Mouse (Mus musculus): ENCODE measurements around the gene N4bp2l1. TPM values are rescaled to one million over a fixed set of nuclear protein-coding genes. Genes with fewer than 3 reads are reported as not detected.

N4bp2l1 gene
- polyA plus RNA-seq, 1 experiment from 2014 or later, result 2.2 TPM

DNA sequence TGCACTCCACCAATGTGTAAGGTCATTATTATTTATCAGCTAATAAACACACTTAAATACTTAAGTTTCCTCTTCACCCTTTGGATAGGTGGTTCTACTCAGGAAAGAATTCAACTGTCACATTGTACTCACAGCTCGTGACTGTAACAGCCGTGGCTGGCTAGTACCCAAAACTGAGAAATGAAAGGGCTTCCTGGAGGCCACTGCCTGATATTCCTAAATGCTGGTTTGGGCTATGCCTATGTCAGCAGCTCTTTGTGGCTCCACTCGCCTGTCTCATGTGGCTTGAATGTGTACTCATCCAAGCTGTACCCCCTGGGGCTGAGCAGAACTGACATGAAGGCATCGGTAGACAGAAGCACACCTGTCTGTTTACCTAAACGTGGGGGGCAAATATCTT lies 22.1 kb downstream of the N4bp2l1 start:
- 77% methylated on average over 5 of the region's 5 CpGs for WGBS

GRCm38 (mm10) chr5:150574403-150574802 lies 22.6 kb downstream of the N4bp2l1 start:
- no peak overlapping the region for H3K4me3 ChIP-seq
- no peak overlapping the region for H3K27ac ChIP-seq
- no peaks in the 10 kb centered on the region for H3K27me3 ChIP-seq (ENCODE audit: insufficient read depth, poor library complexity, severe bottlenecking)
- H3K4me1 ChIP-seq, result no peaks in the 10 kb centered on the region
- no peaks in the 10 kb centered on the region for H3K9me3 ChIP-seq
- WGBS, result 90% methylated on average over 3 of the region's 3 CpGs
- H3K36me3 ChIP-seq, result peaks cover 29% of the 10 kb centered on the region
- no peak for DNase-seq (ENCODE audit: low spot score)

More for the DNA sequence above, 22.1 kb downstream of the N4bp2l1 start:
- Histone ChIP-seq H3K27ac (no peak overlapping the region), H3K36me3 (peaks cover 25% of the 10 kb centered on the region), H3K9me3 (no peaks in the 10 kb centered on the region), H3K27me3 (ENCODE audit: insufficient read depth, poor library complexity, severe bottlenecking) (no peaks in the 10 kb centered on the region), H3K4me3 (no peak overlapping the region), H3K4me1 (no peaks in the 10 kb centered on the region)
- DNase-seq (ENCODE audit: low spot score), result no peak

GRCm38 (mm10) chr5:150570496-150571219 lies 26.3 kb downstream of the N4bp2l1 start:
- no peaks in the 10 kb centered on the region for H3K27me3 ChIP-seq (ENCODE audit: insufficient read depth, poor library complexity, severe bottlenecking)
- peak; percentile 41 for DNase-seq (ENCODE audit: low spot score)
- 93% methylated on average over 11 of the region's 11 CpGs for WGBS
- no peaks in the 10 kb centered on the region for H3K9me3 ChIP-seq
- no peak overlapping the region for H3K4me3 ChIP-seq
- no peak overlapping the region for H3K27ac ChIP-seq
- H3K36me3 ChIP-seq, result peaks cover 63% of the 10 kb centered on the region
- no peaks in the 10 kb centered on the region for H3K4me1 ChIP-seq

GRCm38 (mm10) chr5:150566971-150567370 lies 30.0 kb downstream of the N4bp2l1 start:
- Histone ChIP-seq H3K27me3 (ENCODE audit: insufficient read depth, poor library complexity, severe bottlenecking) (no peaks in the 10 kb centered on the region), H3K36me3 (peaks cover 75% of the 10 kb centered on the region), H3K4me3 (no peak overlapping the region), H3K27ac (no peak overlapping the region), H3K4me1 (no peaks in the 10 kb centered on the region), H3K9me3 (no peaks in the 10 kb centered on the region)
- peak; percentile 7 for DNase-seq (ENCODE audit: low spot score)
- WGBS, result 94% methylated on average over 5 of the region's 5 CpGs

GRCm38 (mm10) chr5:150566226-150566625 lies 30.8 kb downstream of the N4bp2l1 start:
- no peaks in the 10 kb centered on the region for H3K27me3 ChIP-seq (ENCODE audit: insufficient read depth, poor library complexity, severe bottlenecking)
- no peaks in the 10 kb centered on the region for H3K9me3 ChIP-seq
- H3K27ac ChIP-seq, result no peak overlapping the region
- H3K36me3 ChIP-seq, result peaks cover 81% of the 10 kb centered on the region
- no peak for DNase-seq (ENCODE audit: low spot score)
- H3K4me3 ChIP-seq, result no peak overlapping the region
- WGBS, result 69% methylated on average over 3 of the region's 3 CpGs
- no peaks in the 10 kb centered on the region for H3K4me1 ChIP-seq

DNA sequence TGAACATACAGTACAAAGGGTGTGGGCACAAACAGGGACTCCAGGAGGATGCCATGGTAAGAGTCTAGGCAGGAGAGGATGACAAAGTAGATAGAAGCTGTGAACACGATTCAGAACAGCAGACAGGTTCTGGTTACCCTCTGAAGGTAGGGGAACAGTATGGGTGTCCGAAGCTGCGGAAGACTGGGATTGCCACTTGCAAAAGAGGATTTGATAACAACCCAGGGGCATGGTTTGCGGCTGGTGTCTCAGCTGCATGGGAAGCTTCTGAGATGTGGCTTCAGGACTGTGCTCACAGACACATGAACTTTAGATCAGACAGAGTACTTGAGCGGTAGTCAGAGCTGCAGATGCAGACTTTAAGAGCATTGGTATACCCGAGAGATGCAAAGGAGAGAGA lies 32.6 kb downstream of the N4bp2l1 start:
- 89% methylated on average over 6 of the region's 6 CpGs for WGBS
- Histone ChIP-seq H3K9me3 (no peaks in the 10 kb centered on the region), H3K36me3 (peaks cover 77% of the 10 kb centered on the region), H3K4me3 (no peak overlapping the region), H3K27ac (no peak overlapping the region), H3K27me3 (ENCODE audit: insufficient read depth, poor library complexity, severe bottlenecking) (no peaks in the 10 kb centered on the region), H3K4me1 (no peaks in the 10 kb centered on the region)
- DNase-seq (ENCODE audit: low spot score), result no peak

DNA sequence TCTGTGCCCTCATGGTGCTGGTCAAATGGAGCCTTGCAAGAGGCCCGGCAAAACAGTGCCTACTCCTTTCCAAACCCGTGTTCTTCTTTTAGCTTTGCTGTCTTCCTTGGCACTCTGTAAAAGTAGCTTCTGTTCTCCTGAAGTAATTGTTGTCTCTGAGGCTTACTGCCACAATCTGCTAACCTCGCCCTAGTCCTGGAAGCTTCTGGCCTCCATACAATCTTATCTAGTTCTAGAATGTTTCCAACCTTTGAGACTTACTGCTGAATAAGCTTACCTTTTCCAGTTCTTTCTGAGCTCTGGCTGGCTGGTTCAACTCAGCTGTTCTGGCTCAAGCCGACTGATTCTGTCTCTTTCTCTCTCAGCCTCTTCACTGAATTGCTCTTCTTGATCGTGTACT lies 35.2 kb downstream of the N4bp2l1 start:
- Histone ChIP-seq H3K36me3 (peaks cover 74% of the 10 kb centered on the region), H3K27me3 (ENCODE audit: insufficient read depth, poor library complexity, severe bottlenecking) (no peaks in the 10 kb centered on the region)

DNA sequence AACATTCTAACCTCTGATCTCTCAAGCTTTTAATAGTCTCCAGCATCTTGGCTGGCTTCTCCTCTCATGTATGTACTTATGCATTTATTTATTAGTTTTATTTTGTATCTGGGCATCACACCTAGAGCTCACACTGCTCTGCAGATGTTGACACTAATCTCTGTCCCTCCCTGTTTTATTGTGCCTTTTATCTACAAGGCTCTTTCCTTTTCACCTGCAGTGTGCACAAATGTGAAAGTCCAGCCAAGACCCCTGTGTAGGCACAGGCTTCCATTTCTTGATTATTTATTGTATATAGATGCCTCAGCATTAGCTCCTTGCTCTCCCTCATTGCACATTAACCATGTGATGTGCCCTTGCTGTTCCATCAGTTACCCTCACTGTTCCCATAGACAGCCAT lies 35.6 kb downstream of the N4bp2l1 start:
- no peak for DNase-seq (ENCODE audit: low spot score)
- Histone ChIP-seq H3K4me3 (no peak overlapping the region), H3K4me1 (no peaks in the 10 kb centered on the region), H3K9me3 (no peaks in the 10 kb centered on the region), H3K27ac (no peak overlapping the region), H3K27me3 (ENCODE audit: insufficient read depth, poor library complexity, severe bottlenecking) (no peaks in the 10 kb centered on the region), H3K36me3 (peaks cover 72% of the 10 kb centered on the region)

More for the DNA sequence above, 35.2 kb downstream of the N4bp2l1 start:
- H3K4me1 ChIP-seq, result no peaks in the 10 kb centered on the region
- H3K9me3 ChIP-seq, result no peaks in the 10 kb centered on the region
- H3K4me3 ChIP-seq, result no peak overlapping the region
- H3K27ac ChIP-seq, result no peak overlapping the region
- WGBS, result 82% methylated on average over 5 of the region's 5 CpGs
- no peak for DNase-seq (ENCODE audit: low spot score)

GRCm38 (mm10) chr5:150560851-150561250 lies 36.1 kb downstream of the N4bp2l1 start:
- Histone ChIP-seq H3K27ac (no peak overlapping the region), H3K9me3 (no peaks in the 10 kb centered on the region), H3K4me1 (no peaks in the 10 kb centered on the region), H3K4me3 (no peak overlapping the region), H3K36me3 (peaks cover 69% of the 10 kb centered on the region), H3K27me3 (ENCODE audit: insufficient read depth, poor library complexity, severe bottlenecking) (no peaks in the 10 kb centered on the region)
- WGBS, result 96% methylated on average over 5 of the region's 5 CpGs
- no peak for DNase-seq (ENCODE audit: low spot score)

- no peak for DNase-seq (ENCODE audit: low spot score)
- H3K27me3 ChIP-seq (ENCODE audit: insufficient read depth, poor library complexity, severe bottlenecking), result no peaks in the 10 kb centered on the region
- peaks cover 74% of the 10 kb centered on the region for H3K36me3 ChIP-seq
- WGBS, result 72% methylated on average over 6 of the region's 6 CpGs
- H3K9me3 ChIP-seq, result no peaks in the 10 kb centered on the region
- 0 out of 2 replicates have a peak overlapping the region, but pooled peaks have one; percentile 29 for H3K27ac ChIP-seq
- no peak overlapping the region for H3K4me3 ChIP-seq
- H3K4me1 ChIP-seq, result no peaks in the 10 kb centered on the region
Measured at GRCm38 (mm10) chr5:150559519-150560103, 37.4 kb downstream of the N4bp2l1 start.

DNA sequence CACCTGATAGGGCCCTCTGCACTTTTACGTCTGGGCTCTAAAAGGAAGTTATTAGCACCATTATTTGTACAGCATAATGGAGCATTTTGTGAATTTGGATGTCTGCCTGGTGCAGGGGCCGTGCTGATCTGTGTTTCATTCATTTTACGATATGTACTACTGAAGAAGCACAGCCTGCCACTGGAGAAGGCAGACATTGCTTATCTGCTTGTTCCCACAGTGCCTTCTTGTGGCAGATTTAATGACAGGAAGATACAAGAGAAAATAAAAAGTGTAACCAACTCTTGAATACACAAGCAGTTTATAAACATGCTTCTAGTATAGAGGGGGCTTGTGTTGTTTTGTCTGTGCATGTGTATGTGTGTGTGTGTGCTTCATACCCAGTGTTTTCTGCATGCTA lies 45.4 kb downstream of the N4bp2l1 start:
- DNase-seq (ENCODE audit: low spot score), result no peak
- H3K27ac ChIP-seq, result no peak overlapping the region
- H3K9me3 ChIP-seq, result no peaks in the 10 kb centered on the region
- WGBS, result 77% methylated on average over 3 of the region's 3 CpGs
- H3K27me3 ChIP-seq (ENCODE audit: insufficient read depth, poor library complexity, severe bottlenecking), result no peaks in the 10 kb centered on the region
- H3K36me3 ChIP-seq, result peaks cover 66% of the 10 kb centered on the region
- no peaks in the 10 kb centered on the region for H3K4me1 ChIP-seq
- no peak overlapping the region for H3K4me3 ChIP-seq

DNA sequence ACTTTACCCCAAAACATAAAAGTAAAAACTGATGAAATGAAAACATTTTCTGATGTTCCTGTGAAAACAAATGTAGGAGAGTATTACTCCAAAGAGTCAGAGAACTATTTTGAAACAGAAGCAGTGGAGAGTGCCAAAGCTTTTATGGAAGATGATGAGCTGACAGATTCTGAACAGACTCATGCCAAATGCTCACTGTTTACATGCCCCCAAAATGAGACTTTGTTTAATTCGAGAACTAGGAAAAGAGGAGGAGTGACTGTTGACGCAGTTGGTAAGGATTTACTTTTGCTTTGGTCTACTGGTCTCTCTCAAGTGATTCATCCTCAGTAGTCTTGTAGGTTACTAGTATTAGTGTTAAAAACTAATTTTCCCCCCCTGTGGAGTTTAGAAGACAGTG lies 53.8 kb downstream of the N4bp2l1 start:
- WGBS, result 89% methylated on average over 2 of the region's 2 CpGs
- H3K9me3 ChIP-seq, result no peaks in the 10 kb centered on the region

DNA sequence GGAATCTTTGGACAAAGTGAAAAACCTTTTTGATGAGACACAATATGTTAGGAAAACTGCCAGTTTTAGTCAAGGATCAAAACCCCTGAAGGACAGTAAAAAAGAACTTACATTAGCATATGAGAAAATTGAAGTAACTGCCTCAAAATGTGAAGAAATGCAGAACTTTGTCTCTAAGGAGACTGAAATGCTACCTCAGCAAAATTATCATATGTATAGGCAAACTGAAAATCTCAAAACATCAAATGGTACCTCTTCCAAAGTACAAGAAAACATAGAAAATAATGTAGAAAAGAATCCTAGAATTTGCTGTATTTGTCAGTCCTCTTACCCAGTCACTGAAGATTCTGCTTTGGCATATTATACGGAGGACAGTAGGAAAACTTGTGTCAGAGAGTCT lies 55.7 kb downstream of the N4bp2l1 start:
- 94% methylated on average over 1 of the region's 1 CpGs for WGBS
- Histone ChIP-seq H3K4me3 (no peak overlapping the region), H3K9me3 (no peaks in the 10 kb centered on the region), H3K27ac (no peak overlapping the region), H3K27me3 (ENCODE audit: insufficient read depth, poor library complexity, severe bottlenecking) (no peaks in the 10 kb centered on the region), H3K36me3 (peaks cover 39% of the 10 kb centered on the region), H3K4me1 (no peaks in the 10 kb centered on the region)
- no peak for DNase-seq (ENCODE audit: low spot score)

More for the DNA sequence above, 53.8 kb downstream of the N4bp2l1 start:
- no peak for DNase-seq (ENCODE audit: low spot score)
- Histone ChIP-seq H3K27ac (no peak overlapping the region), H3K27me3 (ENCODE audit: insufficient read depth, poor library complexity, severe bottlenecking) (no peaks in the 10 kb centered on the region), H3K36me3 (peaks cover 25% of the 10 kb centered on the region), H3K4me3 (no peak overlapping the region), H3K4me1 (no peaks in the 10 kb centered on the region)
